ENCODE assay signal across 8 mouse cellular contexts in the genomic region with DNA sequence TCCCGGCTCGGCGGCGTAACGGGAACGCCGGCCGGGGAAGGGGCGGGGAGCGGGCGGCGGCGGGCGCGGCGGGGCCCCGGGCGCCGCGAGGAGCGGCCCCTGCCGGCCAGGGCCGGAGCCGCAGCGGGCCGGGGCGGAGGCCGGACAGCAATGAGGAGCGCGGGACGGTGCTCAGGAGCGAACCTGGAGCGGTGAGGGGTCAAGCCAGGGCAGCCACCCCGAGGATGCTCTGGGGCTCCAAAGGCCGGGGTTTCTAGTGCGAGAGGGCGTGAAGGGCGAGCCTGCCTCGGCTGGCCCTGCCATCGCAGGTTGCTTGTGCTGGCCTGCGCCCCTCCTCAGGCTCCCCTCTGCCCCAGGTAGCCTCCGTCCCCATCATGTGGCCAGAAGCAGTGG. TPM values are rescaled to one million over a fixed set of nuclear protein-coding genes. Genes with fewer than 3 reads are reported as not detected.
DNase-seq lines count a peak whose midpoint lies in the region; ATAC-seq and TF ChIP-seq lines count a peak whose summit lies in the region.

Gene Ttc7b, minus strand, starts transcription at position 33 of the 393 bp plus-strand sequence.

- no peaks in the 10 kb centered on the region for H3K36me3 ChIP-seq in thymus, adult 2 months (ENCODE audit: control insufficient read depth, insufficient read depth, low read length)

- H3K4me1 ChIP-seq in thymus, adult 2 months (replicated peaks; ENCODE audit: control insufficient read depth, insufficient read depth, low read length): peaks cover 24% of the 10 kb centered on the region

- no peaks in the 10 kb centered on the region for H3K27me3 ChIP-seq in thymus, adult 2 months (ENCODE audit: control insufficient read depth, insufficient read depth, low read length)

- ATAC-seq in megakaryocyte-erythroid progenitor cell, adult 5-6 weeks (replicated peaks; ENCODE audit: low FRiP score, low TSS enrichment, poor library complexity, severe bottlenecking): peak; percentile 67

- peak; percentile 49; the same call in 1 of the 2 replicates for TF ChIP-seq CTCF in thymus, adult 2 months (IDR thresholded peaks at IDR 0.05; ENCODE audit: borderline replicate concordance, control insufficient read depth, extremely low read depth, insufficient read depth, low read length, poor library complexity)

- intact Hi-C loops in gastrocnemius, postnatal 36 days (cut with DNase I): no loop called here
- intact Hi-C loops in left cerebral cortex, postnatal 36 days (cut with DNase I): loop anchor here (5.0 kb wide), 1 partner anchor 333 kb away; no protein-coding TSS in a partner anchor

- H3K4me3 ChIP-seq in thymus, adult 2 months (ENCODE audit: control insufficient read depth, insufficient read depth, low read length): peak within 1 kb of the TSS; percentile 87

- peak; percentile 59 for DNase-seq in thymus, adult 2 months
- no peak for DNase-seq in thymus, postnatal 14 days
- peak; percentile 80 to 86 for DNase-seq in cerebellum, postnatal 25 days
- DNase-seq in gastrocnemius, postnatal 36 days: no peak
- DNase-seq in induced T-regulatory cell, adult 2 months (ENCODE audit: low read depth): peak; percentile 63
- peak; percentile 52 to 68 for DNase-seq in left cerebral cortex, postnatal 36 days (ENCODE audit: low spot score in 2 of 2)
- DNase-seq in spleen, postnatal 14 days (ENCODE audit: low spot score in 2 of 2): peak; percentile 17 to 38

- no peak within 1 kb of the TSS for H3K27ac ChIP-seq in thymus, adult 2 months (ENCODE audit: control insufficient read depth, insufficient read depth, low read length)

- WGBS in thymus, adult 2 months: 20% methylated on average over 42 of the region's 42 CpGs

- no peak for TF ChIP-seq POLR2A in thymus, adult 2 months (IDR thresholded peaks at IDR 0.05; ENCODE audit: control insufficient read depth, extremely low read depth, insufficient read depth, low read length, poor library complexity)

RNA-seq across cellular contexts. Expression of gene Ttc7b, which starts in this region (rescaled TPM):
- polyA plus RNA-seq in thymus, adult 2 months (2012; rRNA removed): 43.1 and 51.7 TPM in 2 replicates
- total RNA-seq in gastrocnemius, postnatal 36 days (2021): 100 to 1,000 TPM; 138 to 139 TPM
- 100 to 1,000 TPM; 229 to 246 TPM for total RNA-seq in left cerebral cortex, postnatal 36 days (2021)
- 7.9 and 9.0 TPM in 2 replicates for total RNA-seq in megakaryocyte-erythroid progenitor cell, adult 5-6 weeks (2014; fragmentation: Nextera tagmentation)
- total RNA-seq in megakaryocyte-erythroid progenitor cell, adult 5-6 weeks (2017): 6.3 and 10.1 TPM in 2 replicates

Comparison
In these comparisons a context has a peak if more than half of its experiments do, and no peak if none do; other contexts are left out.
1. RNA of gene Ttc7b (total RNA-seq): 229 to 246 TPM in left cerebral cortex, postnatal 36 days and 138 to 139 TPM in gastrocnemius, postnatal 36 days; 6.3 to 10.1 TPM in megakaryocyte-erythroid progenitor cell, adult 5-6 weeks; every median in the first group is over 10 times any median in the second.
2. DNase-seq: peak in thymus, adult 2 months (single experiment), cerebellum, postnatal 25 days (2 of 2), induced T-regulatory cell, adult 2 months (single experiment), left cerebral cortex, postnatal 36 days (2 of 2) and spleen, postnatal 14 days (2 of 2); none in thymus, postnatal 14 days (single experiment) and gastrocnemius, postnatal 36 days (0 of 2).